Mouse (Mus musculus): ENCODE measurements around the gene Hamp2. TPM values are rescaled to one million over a fixed set of nuclear protein-coding genes. Genes with fewer than 3 reads are reported as not detected.

Gene Hamp2
- polyA plus RNA-seq, 1 experiment from 2014 or later, result not detected

- DNase-seq (ENCODE audit: low spot score), result no peak
- Histone ChIP-seq H3K9me3 (peaks cover 4% of the 10 kb centered on the region), H3K4me3 (no peak within 1 kb of the TSS), H3K27ac (replicated peaks) (no peak within 1 kb of the TSS), H3K36me3 (replicated peaks) (no peaks in the 10 kb centered on the region), H3K27me3 (replicated peaks; ENCODE audit: low read depth, poor library complexity, severe bottlenecking) (no peaks in the 10 kb centered on the region), H3K4me1 (no peaks in the 10 kb centered on the region)
- 76% methylated on average over 7 of the region's 7 CpGs for WGBS
Observed at GRCm38 (mm10) chr7:30880176-30880575, 44.3 kb downstream of the Hamp2 start, which contains the start of gene Cd22. Gene Cd22 (minus strand): TSS chr7:30880342.

- DNase-seq (ENCODE audit: low spot score), result no peak
- Histone ChIP-seq H3K9me3 (peaks cover 4% of the 10 kb centered on the region), H3K27me3 (replicated peaks; ENCODE audit: low read depth, poor library complexity, severe bottlenecking) (peaks cover under 1% of the 10 kb centered on the region; the same call in 1 of the 2 replicates), H3K4me1 (no peaks in the 10 kb centered on the region), H3K4me3 (no peak overlapping the region), H3K36me3 (replicated peaks) (no peaks in the 10 kb centered on the region), H3K27ac (replicated peaks) (no peak overlapping the region)
- WGBS, result 80% methylated on average over 6 of the region's 6 CpGs
Observed at GRCm38 (mm10) chr7:30878950-30879349, 45.5 kb downstream of the Hamp2 start.

GRCm38 (mm10) chr7:30873083-30873482 is 51.4 kb downstream of the Hamp2 start:
- WGBS, result 28% methylated on average over 15 of the region's 15 CpGs
- Histone ChIP-seq H3K9me3 (no peaks in the 10 kb centered on the region), H3K36me3 (replicated peaks) (no peaks in the 10 kb centered on the region), H3K27me3 (replicated peaks; ENCODE audit: low read depth, poor library complexity, severe bottlenecking) (peaks cover 7% of the 10 kb centered on the region; the same call in 1 of the 2 replicates), H3K27ac (replicated peaks) (no peak overlapping the region), H3K4me3 (peak overlapping the region; percentile 29; the same call in 1 of the 2 replicates), H3K4me1 (no peaks in the 10 kb centered on the region)
- DNase-seq (ENCODE audit: low spot score), result peak; percentile 75

Other genes with a start within 250 kb of the Hamp2 start
- gene 2200002J24Rik, start 225.8 kb downstream of the Hamp2 start, polyA plus RNA-seq (2016; fragmentation: Nextera tagmentation; extraction: Ambion mirVana), result not detected in 2 replicates
- gene Atp4a, start 212.5 kb downstream of the Hamp2 start, polyA plus RNA-seq (2016; fragmentation: Nextera tagmentation; extraction: Ambion mirVana), result 0.53 and 0.77 TPM in 2 replicates
- gene Tmem147, start 195.1 kb downstream of the Hamp2 start, polyA plus RNA-seq (2016; fragmentation: Nextera tagmentation; extraction: Ambion mirVana), result 147 and 151 TPM in 2 replicates
- 0.36 and 0.59 TPM in 2 replicates for gene Gapdhs, start 181.0 kb downstream of the Hamp2 start, polyA plus RNA-seq (2016; fragmentation: Nextera tagmentation; extraction: Ambion mirVana)
- gene Sbsn, start 173.2 kb downstream of the Hamp2 start, polyA plus RNA-seq (2016; fragmentation: Nextera tagmentation; extraction: Ambion mirVana), result 0.68 and 1.0 TPM in 2 replicates
- not detected in 2 replicates for gene Dmkn, start 160.9 kb downstream of the Hamp2 start, polyA plus RNA-seq (2016; fragmentation: Nextera tagmentation; extraction: Ambion mirVana)
- not detected in 2 replicates for gene Krtdap, start 136.8 kb downstream of the Hamp2 start, polyA plus RNA-seq (2016; fragmentation: Nextera tagmentation; extraction: Ambion mirVana)
- not detected in 2 replicates for gene Ffar2, start 100.9 kb downstream of the Hamp2 start, polyA plus RNA-seq (2016; fragmentation: Nextera tagmentation; extraction: Ambion mirVana)
- not detected in 2 replicates for gene Ffar3, start 68.5 kb downstream of the Hamp2 start, polyA plus RNA-seq (2016; fragmentation: Nextera tagmentation; extraction: Ambion mirVana)
- 0.05 TPM in 1 of 2 replicates, not detected in the other for gene Ffar1, start 63.1 kb downstream of the Hamp2 start, polyA plus RNA-seq (2016; fragmentation: Nextera tagmentation; extraction: Ambion mirVana)
- 0.08 and 0.27 TPM in 2 replicates for gene Cd22, start 44.3 kb downstream of the Hamp2 start, polyA plus RNA-seq (2016; fragmentation: Nextera tagmentation; extraction: Ambion mirVana)
- gene Mag, start 9.8 kb downstream of the Hamp2 start, polyA plus RNA-seq (2016; fragmentation: Nextera tagmentation; extraction: Ambion mirVana), result 0.32 and 0.39 TPM in 2 replicates
- gene Hamp, start 19.4 kb upstream of the Hamp2 start, polyA plus RNA-seq (2016; fragmentation: Nextera tagmentation; extraction: Ambion mirVana), result not detected in 2 replicates
- 25.1 and 29.6 TPM in 2 replicates for gene Usf2, start 32.1 kb upstream of the Hamp2 start, polyA plus RNA-seq (2016; fragmentation: Nextera tagmentation; extraction: Ambion mirVana)
- gene Lsr, start 48.8 kb upstream of the Hamp2 start, polyA plus RNA-seq (2016; fragmentation: Nextera tagmentation; extraction: Ambion mirVana), result 33.1 and 33.4 TPM in 2 replicates
- gene Fam187b, start 49.1 kb upstream of the Hamp2 start, polyA plus RNA-seq (2016; fragmentation: Nextera tagmentation; extraction: Ambion mirVana), result 2.9 and 3.3 TPM in 2 replicates
- 9.1 and 9.5 TPM in 2 replicates for gene Fxyd5, start 117.8 kb upstream of the Hamp2 start, polyA plus RNA-seq (2016; fragmentation: Nextera tagmentation; extraction: Ambion mirVana)
- 0.55 and 3.1 TPM in 2 replicates for gene Fxyd7, start 126.8 kb upstream of the Hamp2 start, polyA plus RNA-seq (2016; fragmentation: Nextera tagmentation; extraction: Ambion mirVana)
- gene Fxyd1, start 132.5 kb upstream of the Hamp2 start, polyA plus RNA-seq (2016; fragmentation: Nextera tagmentation; extraction: Ambion mirVana), result 9.8 and 12.2 TPM in 2 replicates
- 2.5 and 2.8 TPM in 2 replicates for gene Lgi4, start 134.7 kb upstream of the Hamp2 start, polyA plus RNA-seq (2016; fragmentation: Nextera tagmentation; extraction: Ambion mirVana)
- gene Fxyd3, start 152.0 kb upstream of the Hamp2 start, polyA plus RNA-seq (2016; fragmentation: Nextera tagmentation; extraction: Ambion mirVana), result 7.5 and 8.8 TPM in 2 replicates
- 4.0 and 4.3 TPM in 2 replicates for gene Hpn, start 190.6 kb upstream of the Hamp2 start, polyA plus RNA-seq (2016; fragmentation: Nextera tagmentation; extraction: Ambion mirVana)
- gene Scn1b, start 202.3 kb upstream of the Hamp2 start, polyA plus RNA-seq (2016; fragmentation: Nextera tagmentation; extraction: Ambion mirVana), result 1.2 and 1.3 TPM in 2 replicates
- 96.1 and 102 TPM in 2 replicates for gene Gramd1a, start 231.2 kb upstream of the Hamp2 start, polyA plus RNA-seq (2016; fragmentation: Nextera tagmentation; extraction: Ambion mirVana)